12 mouse cellular contexts compared by ENCODE assay signal in the genomic region with DNA sequence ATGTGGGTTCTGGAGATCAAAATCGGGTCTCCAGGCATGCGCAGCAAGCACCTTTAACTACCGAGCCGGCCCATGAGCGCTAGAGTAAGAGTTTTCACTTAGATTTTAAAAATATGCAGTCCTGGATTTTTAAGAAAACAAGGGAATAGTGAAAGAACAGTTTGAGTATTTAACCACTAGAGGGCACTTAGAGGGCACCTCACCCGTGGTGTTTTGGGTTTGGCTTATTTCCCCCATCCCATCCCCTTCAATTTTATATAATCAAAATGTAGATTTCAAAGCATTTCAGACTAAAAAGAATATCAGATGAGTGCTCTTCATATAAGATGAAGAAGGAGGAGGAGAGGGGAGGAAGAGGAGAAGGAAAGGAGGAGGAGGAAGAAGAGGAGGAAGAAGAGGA. TPM values are rescaled to one million over a fixed set of nuclear protein-coding genes. Genes with fewer than 3 reads are reported as not detected.
A peak's percentile ranks its signal among the peaks of the same experiment; 100 is the strongest.
DNase-seq lines count a peak whose midpoint lies in the region; ATAC-seq and TF ChIP-seq lines count a peak whose summit lies in the region.
"Had no signal": no experiment of that assay in that cellular context is flagged by ENCODE, and none has a peak within 500 bp of the region (broad histone marks: within the 10 kb centered on the region; RNA-seq: fewer than 3 reads in every experiment).

No protein-coding gene starts in this region.

- H3K27ac ChIP-seq in forebrain, postnatal 0 days (ENCODE audit: low read depth, low read length) = no peak overlapping the region
- H3K27ac ChIP-seq in forebrain, embryonic 15.5 days (replicated peaks) = no peak overlapping the region
- H3K27ac ChIP-seq in liver, embryonic 14.5 days = no peak overlapping the region
- H3K27ac ChIP-seq in liver, embryonic 11.5 days (ENCODE audit: low read depth, low read length) = no peak overlapping the region

- ATAC-seq in forebrain, postnatal 0 days = no peak
- no peak for ATAC-seq in forebrain, embryonic 15.5 days (replicated peaks)
- no peak for ATAC-seq in liver, embryonic 14.5 days (ENCODE audit: insufficient read depth)
- ATAC-seq in liver, embryonic 11.5 days (replicated peaks; ENCODE audit: low FRiP score) = no peak

- 40% methylated on average over 6 of the region's 6 CpGs for WGBS in forebrain, postnatal 0 days
- WGBS in forebrain, embryonic 15.5 days = 49% methylated on average over 6 of the region's 6 CpGs
- 28% methylated on average over 6 of the region's 6 CpGs for WGBS in liver, embryonic 14.5 days (ENCODE audit: insufficient replicate concordance)
- 39% methylated on average over 6 of the region's 6 CpGs for WGBS in liver, embryonic 11.5 days

- no peaks in the 10 kb centered on the region for H3K4me1 ChIP-seq in forebrain, postnatal 0 days (ENCODE audit: insufficient read depth)
- no peaks in the 10 kb centered on the region for H3K4me1 ChIP-seq in forebrain, embryonic 15.5 days
- no peaks in the 10 kb centered on the region for H3K4me1 ChIP-seq in liver, embryonic 14.5 days (replicated peaks; ENCODE audit: control insufficient read depth in 2 of 2, insufficient read depth in 2 of 2, low read length in 1 of 2)
- H3K4me1 ChIP-seq in liver, embryonic 11.5 days (replicated peaks; ENCODE audit: control insufficient read depth, insufficient read depth, low read length) = no peaks in the 10 kb centered on the region

- DNase-seq in forebrain, postnatal 0 days = no peak
- DNase-seq in liver, embryonic 14.5 days (ENCODE audit: low read depth in 3 of 3, low spot score in 3 of 3) = no peak
- DNase-seq in liver, embryonic 11.5 days (ENCODE audit: low spot score) = no peak
- DNase-seq in R1 (ENCODE audit: low read depth, low spot score) = peak; percentile 39
- DNase-seq in naive thymus-derived CD4-positive, alpha-beta T cell, adult 2 months (ENCODE audit: low read depth) = peak; percentile 10
- DNase-seq in testis, postnatal 10 days (ENCODE audit: low spot score) = no peak
- DNase-seq in thymus, postnatal 14 days = no peak
- DNase-seq: adrenal gland, postnatal 36 days; gastrocnemius, postnatal 10 days; kidney, adult 18-20 months; right cerebral cortex, postnatal 14 days had no signal

- no peak overlapping the region for H3K9ac ChIP-seq in forebrain, postnatal 0 days
- no peak overlapping the region for H3K9ac ChIP-seq in forebrain, embryonic 15.5 days (replicated peaks)
- no peak overlapping the region for H3K9ac ChIP-seq in liver, embryonic 14.5 days (replicated peaks)
- no peak overlapping the region for H3K9ac ChIP-seq in liver, embryonic 11.5 days (ENCODE audit: low read depth, low read length)

- peak; percentile 59 for TF ChIP-seq CTCF in forebrain, postnatal 0 days (IDR thresholded peaks at IDR 0.05; ENCODE audit: low read depth)
- peak; percentile 32 for TF ChIP-seq CTCF in liver, embryonic 14.5 days (IDR thresholded peaks at IDR 0.05; ENCODE audit: low read depth)

- H3K9me3 ChIP-seq in forebrain, postnatal 0 days (ENCODE audit: low read length) = no peaks in the 10 kb centered on the region
- no peaks in the 10 kb centered on the region for H3K9me3 ChIP-seq in forebrain, embryonic 15.5 days
- H3K9me3 ChIP-seq in liver, embryonic 14.5 days (ENCODE audit: control insufficient read depth, low read length) = no peaks in the 10 kb centered on the region
- no peaks in the 10 kb centered on the region for H3K9me3 ChIP-seq in liver, embryonic 11.5 days (ENCODE audit: control insufficient read depth, low read length)

- H3K36me3 ChIP-seq in forebrain, postnatal 0 days (ENCODE audit: insufficient read depth) = no peaks in the 10 kb centered on the region
- no peaks in the 10 kb centered on the region for H3K36me3 ChIP-seq in forebrain, embryonic 15.5 days
- no peaks in the 10 kb centered on the region for H3K36me3 ChIP-seq in liver, embryonic 14.5 days (replicated peaks; ENCODE audit: control insufficient read depth, insufficient read depth, low read depth)
- no peaks in the 10 kb centered on the region for H3K36me3 ChIP-seq in liver, embryonic 11.5 days (ENCODE audit: control insufficient read depth, insufficient read depth, low read length)

- no peak overlapping the region for H3K4me2 ChIP-seq in forebrain, postnatal 0 days (ENCODE audit: low read depth)
- no peak overlapping the region for H3K4me2 ChIP-seq in forebrain, embryonic 15.5 days (replicated peaks)
- no peak overlapping the region for H3K4me2 ChIP-seq in liver, embryonic 14.5 days (ENCODE audit: low read depth)
- H3K4me2 ChIP-seq in liver, embryonic 11.5 days = no peak overlapping the region

- TF ChIP-seq EP300 in liver, embryonic 14.5 days (IDR thresholded peaks at IDR 0.05; ENCODE audit: low read depth) = no peak

- H3K27me3 ChIP-seq in forebrain, postnatal 0 days (ENCODE audit: insufficient read depth, low read length) = no peaks in the 10 kb centered on the region
- no peaks in the 10 kb centered on the region for H3K27me3 ChIP-seq in forebrain, embryonic 15.5 days
- no peaks in the 10 kb centered on the region for H3K27me3 ChIP-seq in liver, embryonic 14.5 days (ENCODE audit: control insufficient read depth, insufficient read depth, low read length)
- no peaks in the 10 kb centered on the region for H3K27me3 ChIP-seq in liver, embryonic 11.5 days (replicated peaks; ENCODE audit: control insufficient read depth, insufficient read depth, low read length)

- no peak overlapping the region for H3K4me3 ChIP-seq in forebrain, postnatal 0 days (ENCODE audit: low read depth, low read length)
- no peak overlapping the region for H3K4me3 ChIP-seq in forebrain, embryonic 15.5 days
- H3K4me3 ChIP-seq in liver, embryonic 14.5 days (ENCODE audit: insufficient read depth in 1 of 2, low read depth in 2 of 2, low read length in 2 of 2) = no peak overlapping the region
- H3K4me3 ChIP-seq in liver, embryonic 11.5 days (ENCODE audit: low read depth, low read length) = no peak overlapping the region

RNA-seq across cellular contexts. Expression of gene U2surp, which starts 22.0 kb away (rescaled TPM):
- 58.2 and 77.5 TPM in 2 replicates for total RNA-seq in forebrain, postnatal 0 days (2014; rRNA removed)
- 117 and 126 TPM in 2 replicates for polyA plus RNA-seq in forebrain, postnatal 0 days (2015; fragmentation: Nextera tagmentation; extraction: Ambion mirVana)
- polyA plus RNA-seq in forebrain, embryonic 15.5 days (2015; fragmentation: Nextera tagmentation; extraction: Ambion mirVana) = 154 and 162 TPM in 2 replicates
- 5.5 and 12.4 TPM in 2 replicates for polyA plus RNA-seq in liver, embryonic 14.5 days (2012; rRNA removed)
- 57.4 and 67.2 TPM in 2 replicates for polyA plus RNA-seq in liver, embryonic 14.5 days (2014; fragmentation: Nextera tagmentation; extraction: Ambion mirVana)
- 124 and 131 TPM in 2 replicates for polyA plus RNA-seq in liver, embryonic 11.5 days (2014; fragmentation: Nextera tagmentation; extraction: Ambion mirVana)

RNA-seq across cellular contexts. Expression of gene Paqr9, which starts 25.6 kb away (rescaled TPM):
- 20.8 and 26.0 TPM in 2 replicates for total RNA-seq in forebrain, postnatal 0 days (2014; rRNA removed)
- 3.5 and 6.3 TPM in 2 replicates for polyA plus RNA-seq in forebrain, postnatal 0 days (2015; fragmentation: Nextera tagmentation; extraction: Ambion mirVana)
- 2.9 and 3.2 TPM in 2 replicates for polyA plus RNA-seq in forebrain, embryonic 15.5 days (2015; fragmentation: Nextera tagmentation; extraction: Ambion mirVana)
- 11.9 and 12.2 TPM in 2 replicates for polyA plus RNA-seq in liver, embryonic 14.5 days (2012; rRNA removed)
- 7.5 and 10.7 TPM in 2 replicates for polyA plus RNA-seq in liver, embryonic 14.5 days (2014; fragmentation: Nextera tagmentation; extraction: Ambion mirVana)
- polyA plus RNA-seq in liver, embryonic 11.5 days (2014; fragmentation: Nextera tagmentation; extraction: Ambion mirVana) = 13.8 and 14.4 TPM in 2 replicates

Comparison
In these comparisons a context has a peak if more than half of its experiments do, and no peak if none do; other contexts are left out.
1. DNase-seq: peak in R1 (single experiment) and naive thymus-derived CD4-positive, alpha-beta T cell, adult 2 months (single experiment); none in forebrain, postnatal 0 days (single experiment), liver, embryonic 14.5 days (0 of 3), liver, embryonic 11.5 days (single experiment), testis, postnatal 10 days (single experiment) and thymus, postnatal 14 days (single experiment).